Mouse (Mus musculus) cortical plate, adult 2 months (tissue): Measurements from ENCODE around the gene Slc25a35.

Source experiments
- CTCF ChIP-seq: fragments of 200-500 bp; IDR thresholded peaks from 2 replicates; pipeline ENCODE4 v1.5.1; 2011; ENCODE audit warnings: mild to moderate bottlenecking, control low read depth, low read length; ENCODE audit not compliant: insufficient read depth; ENCODE audit errors: extremely low read depth
- POLR2A ChIP-seq: fragments of 200-500 bp; IDR thresholded peaks from 2 replicates; pipeline ENCODE4 v1.6.1; 2011; ENCODE audit warnings: mild to moderate bottlenecking, low read length, control low read depth; ENCODE audit not compliant: insufficient read depth; ENCODE audit errors: extremely low read depth

- TF ChIP-seq CTCF (no peak), POLR2A (peak; percentile 97)
Observed at GRCm38 (mm10) chr11:68939451-68940304, 28.3 kb upstream of the Slc25a35 start.
